Mouse (Mus musculus): ENCODE results near the gene Vmn1r55.
"Not testable (repeated sequence)": the region's sequence is repeated elsewhere in the genome, so short reads cannot be mapped to it uniquely, and the experiment has no call there.

DNA sequence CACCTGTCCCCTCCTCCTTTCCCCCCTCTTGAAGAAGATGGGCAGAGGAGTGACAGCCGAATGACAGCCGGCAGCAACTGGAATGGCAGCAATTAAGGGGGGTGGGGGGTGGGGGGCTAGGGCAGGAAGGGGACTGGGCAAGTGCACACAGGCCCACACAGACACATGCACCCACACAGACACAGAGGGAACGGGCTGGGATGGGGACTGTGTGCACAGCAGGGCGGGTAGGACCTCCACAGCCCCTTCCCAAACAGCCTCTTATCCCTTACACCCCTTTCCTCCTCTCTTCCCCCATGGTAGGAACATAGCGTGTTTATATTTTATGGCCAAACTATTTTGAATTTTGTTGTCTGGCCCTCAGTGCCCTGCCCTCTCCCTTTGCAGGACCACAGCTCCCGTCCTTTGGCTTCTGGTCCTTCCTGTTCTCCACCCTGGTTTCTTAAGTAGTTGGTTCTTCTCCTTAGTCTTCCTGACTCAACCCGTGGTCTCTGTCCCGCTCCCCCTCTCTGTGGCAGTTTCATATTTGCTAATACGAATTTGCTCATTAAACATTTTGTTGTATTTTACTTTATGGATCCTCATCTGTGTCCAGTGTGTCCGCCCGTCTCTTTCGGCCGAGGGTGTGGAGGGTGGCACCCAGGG lies 70.0 kb downstream of the Vmn1r55 start:
- TF ChIP-seq CTCF (IDR thresholded peaks at IDR 0.05; ENCODE audit: borderline replicate concordance, insufficient read depth, low read length); POLR2A (IDR thresholded peaks at IDR 0.05; ENCODE audit: low read depth, low read length): not testable (repeated sequence)

All from embryonic fibroblast, embryonic 13.5 days (primary cell).